Mouse (Mus musculus): ENCODE measurements at regions not wholly inside any gene's neighbourhood (a gene's known extent, or its start where the extent isn't known, plus 50 kb on each side); places are given as distances from the start of the nearest gene placed in this dataset.

DNA sequence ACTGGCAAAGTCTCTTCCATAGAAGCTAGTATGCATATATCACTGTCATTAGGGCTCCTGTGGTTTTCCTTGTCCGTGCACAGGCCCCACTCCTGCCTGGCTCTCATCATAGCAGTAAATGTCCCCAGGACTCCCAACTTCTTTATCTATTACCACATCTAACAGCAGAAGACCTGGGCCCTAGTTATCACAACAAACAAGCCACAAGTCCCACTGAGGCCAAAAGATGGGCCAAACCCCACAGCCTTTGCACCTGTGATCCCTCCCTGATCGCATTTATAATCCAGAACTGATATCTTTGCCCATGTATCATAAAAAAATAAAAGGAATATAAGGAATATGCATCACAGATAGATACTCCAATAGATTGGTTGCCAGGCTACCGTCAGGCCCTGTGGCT is 201.6 kb upstream of the Hnrnpa3 start:
- Histone ChIP-seq H3K9ac (ENCODE audit: low read depth, poor library complexity, severe bottlenecking) (no peak overlapping the region), H3K27ac (ENCODE audit: insufficient read depth, low read length) (no peak overlapping the region), H3K9me3 (replicated peaks; ENCODE audit: control insufficient read depth, insufficient read depth, low read length, poor library complexity, severe bottlenecking) (no peaks in the 10 kb centered on the region; the same call in 1 of the 2 replicates), H3K4me1 (ENCODE audit: control insufficient read depth, insufficient read depth, low read length) (no peaks in the 10 kb centered on the region), H3K36me3 (ENCODE audit: control insufficient read depth, insufficient read depth, low read length, poor library complexity, severe bottlenecking) (no peaks in the 10 kb centered on the region), H3K4me3 (ENCODE audit: low read depth, low read length) (no peak overlapping the region), H3K27me3 (ENCODE audit: control insufficient read depth, insufficient read depth, low read length, poor library complexity, severe bottlenecking) (no peaks in the 10 kb centered on the region)
- TF ChIP-seq POLR2A (IDR thresholded peaks at IDR 0.05; ENCODE audit: insufficient read depth, low read length): no peak
- TF ChIP-seq CTCF (IDR thresholded peaks at IDR 0.05; ENCODE audit: low read depth, low read length): no peak
- no peak for TF ChIP-seq EP300 (IDR thresholded peaks at IDR 0.05; ENCODE audit: insufficient read depth, low read depth, low read length)

DNA sequence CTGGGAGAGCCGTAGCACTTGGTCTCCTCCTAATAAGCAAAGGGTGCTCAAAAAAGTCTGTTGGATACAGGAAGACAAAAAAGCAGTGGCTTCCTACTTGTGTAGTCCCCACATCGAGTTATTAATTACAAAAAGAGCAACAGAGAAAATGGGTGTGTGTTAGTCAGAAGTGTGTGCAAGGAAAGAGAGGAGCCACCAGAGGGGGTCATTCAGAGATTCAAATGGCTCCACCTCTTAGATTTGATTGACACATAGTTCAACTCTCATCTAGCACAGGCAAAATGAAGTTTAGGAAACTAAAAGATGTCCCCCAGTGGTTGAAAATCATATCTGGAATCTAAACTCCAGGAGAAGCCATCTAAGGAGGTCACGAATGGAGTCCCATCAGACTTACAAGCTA is 200.2 kb upstream of the Hnrnpa3 start:
- no peaks in the 10 kb centered on the region for H3K4me1 ChIP-seq (ENCODE audit: control insufficient read depth, insufficient read depth, low read length)
- no peak for TF ChIP-seq POLR2A (IDR thresholded peaks at IDR 0.05; ENCODE audit: insufficient read depth, low read length)
- no peak for TF ChIP-seq CTCF (IDR thresholded peaks at IDR 0.05; ENCODE audit: low read depth, low read length)
- TF ChIP-seq EP300 (IDR thresholded peaks at IDR 0.05; ENCODE audit: insufficient read depth, low read depth, low read length): no peak
- H3K9me3 ChIP-seq (replicated peaks; ENCODE audit: control insufficient read depth, insufficient read depth, low read length, poor library complexity, severe bottlenecking): no peaks in the 10 kb centered on the region; the same call in 1 of the 2 replicates
- H3K36me3 ChIP-seq (ENCODE audit: control insufficient read depth, insufficient read depth, low read length, poor library complexity, severe bottlenecking): no peaks in the 10 kb centered on the region
- H3K27ac ChIP-seq (ENCODE audit: insufficient read depth, low read length): no peak overlapping the region
- no peak overlapping the region for H3K9ac ChIP-seq (ENCODE audit: low read depth, poor library complexity, severe bottlenecking)
- H3K4me3 ChIP-seq (ENCODE audit: low read depth, low read length): no peak overlapping the region
- no peaks in the 10 kb centered on the region for H3K27me3 ChIP-seq (ENCODE audit: control insufficient read depth, insufficient read depth, low read length, poor library complexity, severe bottlenecking)

DNA sequence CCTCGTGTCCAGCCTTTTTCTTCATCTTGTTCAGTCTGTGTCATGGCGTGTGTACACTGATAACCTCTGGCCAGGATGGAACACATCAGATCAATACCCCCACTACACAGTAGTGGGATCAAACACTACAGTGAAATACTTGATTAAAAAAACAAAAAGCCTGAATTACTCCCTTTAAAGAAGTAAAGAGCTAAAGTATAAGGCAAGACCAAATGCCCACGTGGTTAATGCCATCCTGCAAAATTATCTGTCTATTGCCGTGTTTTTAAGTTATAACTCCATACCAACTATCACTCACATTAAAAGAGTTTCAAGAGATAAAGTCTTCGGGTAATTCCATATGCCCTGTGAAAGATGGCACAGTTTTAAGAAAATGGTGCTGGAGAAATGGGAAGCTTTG is 198.6 kb upstream of the Hnrnpa3 start:
- H3K4me1 ChIP-seq (ENCODE audit: control insufficient read depth, insufficient read depth, low read length): no peaks in the 10 kb centered on the region
- H3K36me3 ChIP-seq (ENCODE audit: control insufficient read depth, insufficient read depth, low read length, poor library complexity, severe bottlenecking): no peaks in the 10 kb centered on the region
- H3K9ac ChIP-seq (ENCODE audit: low read depth, poor library complexity, severe bottlenecking): no peak overlapping the region
- TF ChIP-seq POLR2A (IDR thresholded peaks at IDR 0.05; ENCODE audit: insufficient read depth, low read length): no peak
- no peak for TF ChIP-seq CTCF (IDR thresholded peaks at IDR 0.05; ENCODE audit: low read depth, low read length)
- TF ChIP-seq EP300 (IDR thresholded peaks at IDR 0.05; ENCODE audit: insufficient read depth, low read depth, low read length): no peak
- no peaks in the 10 kb centered on the region; the same call in 1 of the 2 replicates for H3K9me3 ChIP-seq (replicated peaks; ENCODE audit: control insufficient read depth, insufficient read depth, low read length, poor library complexity, severe bottlenecking)
- no peak overlapping the region for H3K27ac ChIP-seq (ENCODE audit: insufficient read depth, low read length)
- H3K27me3 ChIP-seq (ENCODE audit: control insufficient read depth, insufficient read depth, low read length, poor library complexity, severe bottlenecking): no peaks in the 10 kb centered on the region
- no peak overlapping the region for H3K4me3 ChIP-seq (ENCODE audit: low read depth, low read length)

DNA sequence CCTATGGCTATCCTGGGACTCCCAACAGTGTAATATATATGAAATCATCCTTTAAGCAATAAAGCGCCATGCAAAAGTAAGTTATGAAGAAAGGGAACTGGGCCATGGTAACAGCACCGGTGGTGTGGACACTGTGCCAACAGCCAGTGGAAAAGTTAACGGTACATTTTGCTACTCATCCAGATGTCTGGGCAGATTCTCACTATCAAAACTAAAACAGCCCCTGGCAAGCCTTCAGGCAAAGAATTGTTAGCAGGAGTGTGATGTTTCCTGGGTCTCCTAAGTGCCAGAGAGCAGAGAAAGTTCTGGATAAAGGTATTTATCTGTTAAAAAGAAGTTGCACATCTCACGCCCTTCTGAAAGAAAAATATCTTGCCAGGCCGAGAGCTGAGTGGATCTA is 198.0 kb upstream of the Hnrnpa3 start:
- Histone ChIP-seq H3K27me3 (ENCODE audit: control insufficient read depth, insufficient read depth, low read length, poor library complexity, severe bottlenecking) (no peaks in the 10 kb centered on the region), H3K4me3 (ENCODE audit: low read depth, low read length) (no peak overlapping the region), H3K27ac (ENCODE audit: insufficient read depth, low read length) (no peak overlapping the region), H3K36me3 (ENCODE audit: control insufficient read depth, insufficient read depth, low read length, poor library complexity, severe bottlenecking) (no peaks in the 10 kb centered on the region), H3K9ac (ENCODE audit: low read depth, poor library complexity, severe bottlenecking) (no peak overlapping the region), H3K9me3 (replicated peaks; ENCODE audit: control insufficient read depth, insufficient read depth, low read length, poor library complexity, severe bottlenecking) (no peaks in the 10 kb centered on the region; the same call in 1 of the 2 replicates), H3K4me1 (ENCODE audit: control insufficient read depth, insufficient read depth, low read length) (no peaks in the 10 kb centered on the region)
- no peak for TF ChIP-seq EP300 (IDR thresholded peaks at IDR 0.05; ENCODE audit: insufficient read depth, low read depth, low read length)
- TF ChIP-seq POLR2A (IDR thresholded peaks at IDR 0.05; ENCODE audit: insufficient read depth, low read length): no peak

DNA sequence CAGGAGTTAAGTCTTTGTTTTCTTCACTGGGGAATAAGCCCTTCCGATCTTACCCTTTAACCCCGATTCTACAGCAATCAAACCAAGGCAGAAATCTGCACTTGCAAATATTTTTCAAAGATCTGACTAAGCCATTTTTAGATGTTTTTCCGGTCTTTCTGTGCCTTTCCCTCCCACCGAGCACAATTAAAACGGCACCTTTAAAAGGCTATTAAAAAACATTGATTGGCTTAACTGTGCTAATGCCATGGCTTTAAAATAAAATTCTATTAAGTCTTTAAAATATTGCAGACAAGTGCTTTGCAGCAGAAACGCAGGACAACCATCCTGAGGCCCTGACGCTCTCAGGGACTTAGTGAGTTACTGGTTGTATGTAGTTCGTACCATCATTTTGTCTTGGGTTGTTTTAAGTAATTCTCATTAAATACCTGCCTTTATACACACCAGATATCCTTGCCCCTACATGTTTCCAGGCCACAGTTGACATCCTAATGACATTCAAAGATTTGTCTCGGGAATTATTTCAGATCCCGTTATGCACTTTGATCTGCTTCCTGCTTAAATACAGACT is 197.6 kb upstream of the Hnrnpa3 start:
- Histone ChIP-seq H3K4me3 (ENCODE audit: low read depth, low read length) (no peak overlapping the region), H3K27me3 (ENCODE audit: control insufficient read depth, insufficient read depth, low read length, poor library complexity, severe bottlenecking) (no peaks in the 10 kb centered on the region), H3K9ac (ENCODE audit: low read depth, poor library complexity, severe bottlenecking) (no peak overlapping the region), H3K36me3 (ENCODE audit: control insufficient read depth, insufficient read depth, low read length, poor library complexity, severe bottlenecking) (no peaks in the 10 kb centered on the region), H3K4me1 (ENCODE audit: control insufficient read depth, insufficient read depth, low read length) (no peaks in the 10 kb centered on the region), H3K9me3 (replicated peaks; ENCODE audit: control insufficient read depth, insufficient read depth, low read length, poor library complexity, severe bottlenecking) (no peaks in the 10 kb centered on the region; the same call in 1 of the 2 replicates), H3K27ac (ENCODE audit: insufficient read depth, low read length) (no peak overlapping the region)
- TF ChIP-seq EP300 (IDR thresholded peaks at IDR 0.05; ENCODE audit: insufficient read depth, low read depth, low read length) (no peak), POLR2A (IDR thresholded peaks at IDR 0.05; ENCODE audit: insufficient read depth, low read length) (no peak), CTCF (IDR thresholded peaks at IDR 0.05; ENCODE audit: low read depth, low read length) (no peak)

DNA sequence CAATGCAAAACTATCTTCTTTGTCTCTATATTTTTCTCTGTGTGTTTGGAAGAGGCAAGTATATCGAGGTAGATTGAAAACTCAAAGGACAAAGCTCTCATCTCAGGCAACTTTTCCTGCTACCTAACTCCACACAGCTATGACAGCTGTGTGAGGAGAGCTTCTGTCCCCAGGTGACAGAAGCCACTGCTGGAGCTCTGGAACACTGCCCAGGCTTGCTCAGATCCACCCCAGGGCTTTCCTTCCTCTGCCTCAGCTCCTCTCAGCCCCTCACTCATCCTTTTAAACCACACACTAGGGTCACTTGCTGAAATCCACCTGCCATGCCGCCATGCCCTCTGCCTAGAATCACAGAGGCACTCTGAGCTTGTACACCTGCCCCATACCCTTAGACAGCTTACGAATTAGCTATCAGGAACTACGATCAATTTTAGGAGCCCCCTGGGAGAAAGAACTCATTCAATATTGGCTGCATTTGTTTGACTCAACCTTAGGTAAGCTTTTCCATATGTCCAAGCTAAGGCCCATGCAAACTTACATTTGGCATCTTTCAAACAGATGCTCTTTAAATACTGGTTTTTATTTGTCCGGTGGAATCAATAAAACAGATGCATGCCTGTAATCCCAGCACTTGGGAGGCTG is 196.9 kb upstream of the Hnrnpa3 start:
- no peaks in the 10 kb centered on the region for H3K4me1 ChIP-seq (ENCODE audit: control insufficient read depth, insufficient read depth, low read length)
- H3K36me3 ChIP-seq (ENCODE audit: control insufficient read depth, insufficient read depth, low read length, poor library complexity, severe bottlenecking): no peaks in the 10 kb centered on the region

More for the DNA sequence above, 196.9 kb upstream of the Hnrnpa3 start:
- TF ChIP-seq CTCF (IDR thresholded peaks at IDR 0.05; ENCODE audit: low read depth, low read length) (no peak), POLR2A (IDR thresholded peaks at IDR 0.05; ENCODE audit: insufficient read depth, low read length) (no peak)
- Histone ChIP-seq H3K4me3 (ENCODE audit: low read depth, low read length) (no peak overlapping the region), H3K27me3 (ENCODE audit: control insufficient read depth, insufficient read depth, low read length, poor library complexity, severe bottlenecking) (no peaks in the 10 kb centered on the region), H3K9ac (ENCODE audit: low read depth, poor library complexity, severe bottlenecking) (no peak overlapping the region), H3K9me3 (replicated peaks; ENCODE audit: control insufficient read depth, insufficient read depth, low read length, poor library complexity, severe bottlenecking) (no peaks in the 10 kb centered on the region; the same call in 1 of the 2 replicates), H3K27ac (ENCODE audit: insufficient read depth, low read length) (no peak overlapping the region)
